Mouse (Mus musculus) G1E (cell line): ENCODE measurements around the gene Iars2. TPM values are rescaled to one million over a fixed set of nuclear protein-coding genes. Genes with fewer than 3 reads are reported as not detected.

Experiments used
- ATAC-seq: 2 replicates; pipeline ENCODE4 v1.8.0; 2016; ENCODE audit warnings: mild to moderate bottlenecking; ENCODE audit not compliant: insufficient number of reproducible peaks, poor library complexity, low FRiP score, severe bottlenecking; ENCODE audit errors: extremely low read depth
- DNase-seq: peaks from one replicate; pipeline ENCODE4 v3.0.0; 2012; ENCODE audit warnings: low spot score
- H3K27me3 ChIP-seq: 2 replicates; pipeline ENCODE4 v1.6.1; 2012; ENCODE audit warnings: mild to moderate bottlenecking, low read length, inconsistent platforms; ENCODE audit not compliant: insufficient read depth
- H3K36me3 ChIP-seq: replicated peaks from 2 replicates; pipeline ENCODE3; 2012; ENCODE audit warnings: mild to moderate bottlenecking, inconsistent platforms
- H3K4me1 ChIP-seq: 2 replicates; pipeline ENCODE4 v1.6.1; 2012; ENCODE audit warnings: low read depth, low read length, inconsistent platforms, mixed read lengths; ENCODE audit not compliant: insufficient read depth
- H3K4me3 ChIP-seq: 2 replicates; pipeline ENCODE4 v1.5.1; 2012; ENCODE audit warnings: low read depth, mild to moderate bottlenecking, inconsistent platforms, low read length, moderate library complexity, mixed read lengths
- H3K9me3 ChIP-seq: replicated peaks from 2 replicates; pipeline ENCODE4 v1.6.1; 2012; ENCODE audit warnings: inconsistent platforms
- CTCF ChIP-seq: IDR thresholded peaks from 2 replicates; pipeline ENCODE4 v1.5.1; 2012; ENCODE audit warnings: low read depth, low read length, inconsistent platforms, mixed read lengths
- GATA1 ChIP-seq: IDR thresholded peaks from 2 replicates; pipeline ENCODE4 v1.6.1; 2012; ENCODE audit warnings: borderline replicate concordance, low read length, inconsistent platforms, mixed read lengths
- GATA2 ChIP-seq: IDR thresholded peaks from 2 replicates; pipeline ENCODE4 v1.6.1; 2012; ENCODE audit warnings: low read depth, low read length, inconsistent platforms, borderline replicate concordance
- POLR2AphosphoS5 ChIP-seq: IDR thresholded peaks from 2 replicates; pipeline ENCODE4 v1.6.1; 2012; ENCODE audit warnings: low read depth, low read length, inconsistent platforms; ENCODE audit not compliant: insufficient replicate concordance
- TAL1 ChIP-seq: conservative IDR thresholded peaks from 2 replicates; pipeline ENCODE4 v1.6.1; 2012; ENCODE audit warnings: low read depth, low read length, inconsistent platforms, mixed read lengths
- polyA plus RNA-seq: library from polyadenylated mRNA; stranded (reverse); fragments of >175 nt; gene quantifications from 2 replicates; pipeline ENCODE4 v1.2.3, GENCODE M21; 2012
- total RNA-seq, 2 experiments: library from RNA; stranded (forward) in 1 of 2; stranded (reverse) in 1 of 2; fragments of 200-1000 nt in 1 of 2; fragments of >200 nt in 1 of 2; fragmentation: Nextera tagmentation in 1 of 2; gene quantifications; 2 replicates each; pipeline ENCODE4 v1.2.3; 2014 to 2017

Gene Iars2
- total and polyA plus RNA-seq, 3 experiments: 8.5 to 54.6 (median 45.3) TPM

- Histone ChIP-seq H3K27me3 (no peaks in the 10 kb centered on the region), H3K36me3 (peaks cover 86% of the 10 kb centered on the region), H3K9me3 (no peaks in the 10 kb centered on the region), H3K4me1 (no peaks in the 10 kb centered on the region; the same call in 1 of the 2 replicates), H3K4me3 (no peak overlapping the region)
- TF ChIP-seq GATA2 (no peak), CTCF (peak; percentile 47)
- DNase-seq: no peak
- ATAC-seq: peak; percentile 54; the same call in 1 of the 2 replicates
These were observed 66.6 kb downstream of the Iars2 start for GRCm38 (mm10) chr1:185262565-185262964.

DNA sequence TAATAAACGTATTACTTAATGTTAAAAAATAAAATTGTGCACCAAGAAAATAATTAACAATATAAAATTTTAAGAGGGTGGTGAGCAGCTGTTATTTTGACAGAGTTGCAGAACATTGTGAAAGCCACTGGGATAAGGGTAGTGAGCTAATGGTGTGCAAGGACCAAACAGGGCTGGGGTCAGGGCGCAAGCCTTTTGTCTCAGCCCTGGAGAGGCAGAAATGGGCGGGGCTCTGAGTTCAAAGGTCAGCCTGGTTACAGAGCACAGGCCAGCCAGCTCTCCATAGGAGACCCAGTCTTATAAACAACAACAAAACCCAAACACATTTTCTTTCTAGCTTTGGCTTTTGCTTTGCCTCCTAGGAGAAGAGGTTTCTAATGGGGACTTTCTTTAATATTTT, 72.4 kb downstream of the Iars2 start:
- no peak for DNase-seq

DNA sequence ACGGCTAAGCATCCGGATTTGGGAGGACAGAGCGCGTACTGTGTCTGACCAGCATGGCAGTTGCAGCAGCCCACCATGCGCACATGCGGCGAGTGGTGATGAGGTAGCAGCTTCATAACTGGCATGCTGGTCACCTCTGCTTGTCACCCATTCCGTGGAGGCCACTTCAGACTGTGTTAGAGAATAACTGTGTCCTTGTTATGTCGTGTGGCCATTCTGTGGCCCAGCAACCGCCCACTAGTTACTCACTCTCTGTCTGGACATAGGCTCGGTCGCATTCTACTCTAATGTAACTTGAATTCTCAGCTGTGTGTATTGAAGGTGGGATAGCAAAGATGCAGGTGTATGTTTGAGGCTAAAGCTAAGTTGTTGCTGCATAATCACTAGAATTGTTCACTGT, 73.9 kb downstream of the Iars2 start:
- Histone ChIP-seq H3K27me3 (no peaks in the 10 kb centered on the region), H3K9me3 (no peaks in the 10 kb centered on the region), H3K36me3 (peaks cover 69% of the 10 kb centered on the region), H3K4me1 (no peaks in the 10 kb centered on the region), H3K4me3 (no peak overlapping the region)
- no peak for ATAC-seq
- no peak for DNase-seq
- TF ChIP-seq GATA1: no peak
- TF ChIP-seq POLR2AphosphoS5: no peak
- no peak for TF ChIP-seq TAL1
- no peak for TF ChIP-seq CTCF
- TF ChIP-seq GATA2: no peak

More for the DNA sequence above, 72.4 kb downstream of the Iars2 start:
- TF ChIP-seq GATA2 (no peak), GATA1 (no peak), POLR2AphosphoS5 (no peak), TAL1 (no peak), CTCF (no peak)
- ATAC-seq: no peak
- H3K4me1 ChIP-seq: no peaks in the 10 kb centered on the region
- no peak overlapping the region for H3K4me3 ChIP-seq
- H3K36me3 ChIP-seq: peaks cover 71% of the 10 kb centered on the region
- no peaks in the 10 kb centered on the region for H3K27me3 ChIP-seq
- no peaks in the 10 kb centered on the region for H3K9me3 ChIP-seq

DNA sequence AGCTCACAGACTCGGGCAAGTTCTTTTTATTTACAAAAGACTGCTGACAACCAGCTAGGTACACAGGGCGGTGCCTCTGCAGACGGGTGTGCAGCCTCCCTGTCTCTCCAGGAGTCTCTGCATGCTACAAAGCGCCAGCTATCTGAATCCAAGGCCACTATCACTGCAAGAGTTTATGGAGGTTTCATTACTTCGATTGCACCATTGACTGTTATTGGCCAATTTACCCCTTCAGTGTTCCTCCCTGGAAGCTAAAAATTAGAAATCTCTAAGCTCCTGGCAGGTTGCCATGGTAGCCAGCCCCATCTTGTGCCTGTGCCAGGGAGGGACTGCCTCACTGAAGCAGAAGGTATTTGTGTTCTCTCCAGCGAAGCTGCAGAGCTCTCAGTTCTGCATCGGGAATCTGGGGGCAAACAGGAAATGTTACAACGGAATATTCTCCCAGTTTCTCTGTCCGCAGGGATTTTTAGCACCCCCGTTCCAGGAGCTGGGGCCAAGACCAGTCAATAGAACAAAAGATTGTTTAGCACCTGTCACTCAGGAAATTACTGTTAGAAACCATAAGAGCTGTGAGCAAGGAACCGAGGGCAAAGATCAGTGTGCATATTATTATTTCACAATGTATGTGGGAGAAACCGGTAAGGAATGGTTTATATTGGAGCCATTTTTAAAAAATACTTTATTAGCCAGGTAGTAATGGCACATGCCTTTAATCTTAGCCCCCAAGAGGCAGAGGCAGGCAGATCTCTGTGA, 75.9 kb downstream of the Iars2 start:
- H3K27me3 ChIP-seq: no peaks in the 10 kb centered on the region
- no peaks in the 10 kb centered on the region for H3K9me3 ChIP-seq
- no peak for DNase-seq
- no peak overlapping the region for H3K4me3 ChIP-seq
- H3K4me1 ChIP-seq: no peaks in the 10 kb centered on the region
- TF ChIP-seq GATA1: no peak
- H3K36me3 ChIP-seq: peaks cover 75% of the 10 kb centered on the region
- no peak for ATAC-seq

- DNase-seq: no peak
These were observed 76.8 kb downstream of the Iars2 start for GRCm38 (mm10) chr1:185252351-185252750.

GRCm38 (mm10) chr1:185248728-185249127, 80.5 kb downstream of the Iars2 start:
- TF ChIP-seq CTCF: no peak
- TF ChIP-seq GATA2: no peak
- TF ChIP-seq TAL1: no peak
- TF ChIP-seq POLR2AphosphoS5: no peak
- no peak for TF ChIP-seq GATA1
- Histone ChIP-seq H3K9me3 (no peaks in the 10 kb centered on the region), H3K36me3 (peaks cover 89% of the 10 kb centered on the region), H3K27me3 (no peaks in the 10 kb centered on the region), H3K4me1 (no peaks in the 10 kb centered on the region), H3K4me3 (no peak overlapping the region)
- ATAC-seq (no peak), DNase-seq (no peak)

More at GRCm38 (mm10) chr1:185252351-185252750, 76.8 kb downstream of the Iars2 start:
- Histone ChIP-seq H3K27me3 (no peaks in the 10 kb centered on the region), H3K36me3 (peaks cover 80% of the 10 kb centered on the region), H3K9me3 (no peaks in the 10 kb centered on the region), H3K4me1 (no peaks in the 10 kb centered on the region), H3K4me3 (no peak overlapping the region)
- no peak for ATAC-seq
- no peak for TF ChIP-seq GATA1
- TF ChIP-seq GATA2: no peak
- TF ChIP-seq TAL1: no peak
- no peak for TF ChIP-seq POLR2AphosphoS5
- TF ChIP-seq CTCF: no peak
